Mouse (Mus musculus): ENCODE measurements at regions not wholly inside any gene's neighbourhood (a gene's known extent, or its start where the extent isn't known, plus 50 kb on each side); places are given as distances from the start of the nearest gene placed in this dataset.

- Histone ChIP-seq H3K36me3 (ENCODE audit: control insufficient read depth, insufficient read depth, low read length) (no peaks in the 10 kb centered on the region), H3K9me3 (replicated peaks; ENCODE audit: control insufficient read depth, low read length) (no peaks in the 10 kb centered on the region), H3K27me3 (ENCODE audit: control insufficient read depth, insufficient read depth, low read length) (no peaks in the 10 kb centered on the region), H3K9ac (ENCODE audit: low read depth, low read length) (no peak overlapping the region), H3K4me2 (no peak overlapping the region), H3K4me3 (ENCODE audit: low read depth, low read length) (no peak overlapping the region), H3K4me1 (ENCODE audit: control insufficient read depth, insufficient read depth, low read length) (no peaks in the 10 kb centered on the region), H3K27ac (ENCODE audit: low read depth, low read length) (no peak overlapping the region)
- 87% methylated on average over 2 of the region's 2 CpGs for whole genome bisulfite sequencing (ENCODE audit: insufficient replicate concordance)
- ATAC-seq (replicated peaks; ENCODE audit: insufficient number of reproducible peaks, low FRiP score, low TSS enrichment): no peak
These were observed 362.3 kb upstream of the Marcks start for GRCm38 (mm10) chr10:37501043-37501442.

- H3K9me3 ChIP-seq (replicated peaks; ENCODE audit: control insufficient read depth, low read length): no peaks in the 10 kb centered on the region
- no peak overlapping the region for H3K27ac ChIP-seq (ENCODE audit: low read depth, low read length)
- H3K4me2 ChIP-seq: no peak overlapping the region
- no peaks in the 10 kb centered on the region for H3K4me1 ChIP-seq (ENCODE audit: control insufficient read depth, insufficient read depth, low read length)
- H3K36me3 ChIP-seq (ENCODE audit: control insufficient read depth, insufficient read depth, low read length): no peaks in the 10 kb centered on the region
- no peak overlapping the region for H3K9ac ChIP-seq (ENCODE audit: low read depth, low read length)
- no peak for ATAC-seq (replicated peaks; ENCODE audit: insufficient number of reproducible peaks, low FRiP score, low TSS enrichment)
- WGBS (ENCODE audit: insufficient replicate concordance): 89% methylated on average over 1 of the region's 1 CpGs
- no peaks in the 10 kb centered on the region for H3K27me3 ChIP-seq (ENCODE audit: control insufficient read depth, insufficient read depth, low read length)
- no peak overlapping the region for H3K4me3 ChIP-seq (ENCODE audit: low read depth, low read length)
These were observed 356.7 kb upstream of the Marcks start for GRCm38 (mm10) chr10:37495467-37495866.

- H3K27ac ChIP-seq (ENCODE audit: low read depth, low read length): no peak overlapping the region
- no peak overlapping the region for H3K4me3 ChIP-seq (ENCODE audit: low read depth, low read length)
- no peak overlapping the region for H3K9ac ChIP-seq (ENCODE audit: low read depth, low read length)
- H3K4me1 ChIP-seq (ENCODE audit: control insufficient read depth, insufficient read depth, low read length): no peaks in the 10 kb centered on the region
- H3K27me3 ChIP-seq (ENCODE audit: control insufficient read depth, insufficient read depth, low read length): no peaks in the 10 kb centered on the region
- WGBS (ENCODE audit: insufficient replicate concordance): 50% methylated on average over 3 of the region's 3 CpGs
- ATAC-seq (replicated peaks; ENCODE audit: insufficient number of reproducible peaks, low FRiP score, low TSS enrichment): no peak
- H3K9me3 ChIP-seq (replicated peaks; ENCODE audit: control insufficient read depth, low read length): no peaks in the 10 kb centered on the region
- H3K4me2 ChIP-seq: no peak overlapping the region
- H3K36me3 ChIP-seq (ENCODE audit: control insufficient read depth, insufficient read depth, low read length): no peaks in the 10 kb centered on the region
These were observed 355.9 kb upstream of the Marcks start for GRCm38 (mm10) chr10:37494552-37495166.

GRCm38 (mm10) chr10:37494098-37494497 is 355.4 kb upstream of the Marcks start:
- H3K9ac ChIP-seq (ENCODE audit: low read depth, low read length): no peak overlapping the region
- ATAC-seq (replicated peaks; ENCODE audit: insufficient number of reproducible peaks, low FRiP score, low TSS enrichment): no peak
- WGBS (ENCODE audit: insufficient replicate concordance): 23% methylated on average over 2 of the region's 2 CpGs
- no peaks in the 10 kb centered on the region for H3K9me3 ChIP-seq (replicated peaks; ENCODE audit: control insufficient read depth, low read length)
- no peak overlapping the region for H3K4me2 ChIP-seq
- no peaks in the 10 kb centered on the region for H3K27me3 ChIP-seq (ENCODE audit: control insufficient read depth, insufficient read depth, low read length)
- no peak overlapping the region for H3K4me3 ChIP-seq (ENCODE audit: low read depth, low read length)
- no peak overlapping the region for H3K27ac ChIP-seq (ENCODE audit: low read depth, low read length)
- H3K36me3 ChIP-seq (ENCODE audit: control insufficient read depth, insufficient read depth, low read length): no peaks in the 10 kb centered on the region
- H3K4me1 ChIP-seq (ENCODE audit: control insufficient read depth, insufficient read depth, low read length): no peaks in the 10 kb centered on the region

GRCm38 (mm10) chr10:37484311-37485023 is 345.7 kb upstream of the Marcks start:
- WGBS (ENCODE audit: insufficient replicate concordance): 53% methylated on average over 6 of the region's 6 CpGs
- H3K9ac ChIP-seq (ENCODE audit: low read depth, low read length): no peak overlapping the region
- H3K4me2 ChIP-seq: no peak overlapping the region
- no peaks in the 10 kb centered on the region for H3K9me3 ChIP-seq (replicated peaks; ENCODE audit: control insufficient read depth, low read length)
- no peak overlapping the region for H3K4me3 ChIP-seq (ENCODE audit: low read depth, low read length)
- no peaks in the 10 kb centered on the region for H3K36me3 ChIP-seq (ENCODE audit: control insufficient read depth, insufficient read depth, low read length)
- no peak overlapping the region for H3K27ac ChIP-seq (ENCODE audit: low read depth, low read length)
- ATAC-seq (replicated peaks; ENCODE audit: insufficient number of reproducible peaks, low FRiP score, low TSS enrichment): no peak
- no peaks in the 10 kb centered on the region for H3K27me3 ChIP-seq (ENCODE audit: control insufficient read depth, insufficient read depth, low read length)
- H3K4me1 ChIP-seq (ENCODE audit: control insufficient read depth, insufficient read depth, low read length): no peaks in the 10 kb centered on the region

GRCm38 (mm10) chr10:37483521-37483920 is 344.8 kb upstream of the Marcks start:
- Histone ChIP-seq H3K9ac (ENCODE audit: low read depth, low read length) (no peak overlapping the region), H3K4me2 (no peak overlapping the region), H3K4me1 (ENCODE audit: control insufficient read depth, insufficient read depth, low read length) (no peaks in the 10 kb centered on the region), H3K4me3 (ENCODE audit: low read depth, low read length) (no peak overlapping the region), H3K9me3 (replicated peaks; ENCODE audit: control insufficient read depth, low read length) (no peaks in the 10 kb centered on the region), H3K27me3 (ENCODE audit: control insufficient read depth, insufficient read depth, low read length) (no peaks in the 10 kb centered on the region), H3K27ac (ENCODE audit: low read depth, low read length) (no peak overlapping the region), H3K36me3 (ENCODE audit: control insufficient read depth, insufficient read depth, low read length) (no peaks in the 10 kb centered on the region)
- no peak for ATAC-seq (replicated peaks; ENCODE audit: insufficient number of reproducible peaks, low FRiP score, low TSS enrichment)
- 38% methylated on average over 4 of the region's 4 CpGs for WGBS (ENCODE audit: insufficient replicate concordance)

- ATAC-seq (replicated peaks; ENCODE audit: insufficient number of reproducible peaks, low FRiP score, low TSS enrichment): no peak
- WGBS (ENCODE audit: insufficient replicate concordance): 60% methylated on average over 1 of the region's 1 CpGs
These were observed 343.2 kb upstream of the Marcks start for GRCm38 (mm10) chr10:37481879-37482278.

GRCm38 (mm10) chr10:37480331-37480730 is 341.6 kb upstream of the Marcks start:
- 77% methylated on average over 1 of the region's 1 CpGs for WGBS (ENCODE audit: insufficient replicate concordance)
- Histone ChIP-seq H3K4me3 (ENCODE audit: low read depth, low read length) (no peak overlapping the region), H3K27ac (ENCODE audit: low read depth, low read length) (no peak overlapping the region), H3K9ac (ENCODE audit: low read depth, low read length) (no peak overlapping the region), H3K9me3 (replicated peaks; ENCODE audit: control insufficient read depth, low read length) (no peaks in the 10 kb centered on the region), H3K27me3 (ENCODE audit: control insufficient read depth, insufficient read depth, low read length) (no peaks in the 10 kb centered on the region), H3K4me2 (no peak overlapping the region), H3K4me1 (ENCODE audit: control insufficient read depth, insufficient read depth, low read length) (no peaks in the 10 kb centered on the region), H3K36me3 (ENCODE audit: control insufficient read depth, insufficient read depth, low read length) (no peaks in the 10 kb centered on the region)
- no peak for ATAC-seq (replicated peaks; ENCODE audit: insufficient number of reproducible peaks, low FRiP score, low TSS enrichment)

More at GRCm38 (mm10) chr10:37481879-37482278, 343.2 kb upstream of the Marcks start:
- Histone ChIP-seq H3K4me2 (no peak overlapping the region), H3K36me3 (ENCODE audit: control insufficient read depth, insufficient read depth, low read length) (no peaks in the 10 kb centered on the region), H3K4me1 (ENCODE audit: control insufficient read depth, insufficient read depth, low read length) (no peaks in the 10 kb centered on the region), H3K9me3 (replicated peaks; ENCODE audit: control insufficient read depth, low read length) (no peaks in the 10 kb centered on the region), H3K27ac (ENCODE audit: low read depth, low read length) (no peak overlapping the region), H3K27me3 (ENCODE audit: control insufficient read depth, insufficient read depth, low read length) (no peaks in the 10 kb centered on the region), H3K4me3 (ENCODE audit: low read depth, low read length) (no peak overlapping the region), H3K9ac (ENCODE audit: low read depth, low read length) (no peak overlapping the region)

- no peak overlapping the region for H3K9ac ChIP-seq (ENCODE audit: low read depth, low read length)
- H3K27ac ChIP-seq (ENCODE audit: low read depth, low read length): no peak overlapping the region
- H3K27me3 ChIP-seq (ENCODE audit: control insufficient read depth, insufficient read depth, low read length): no peaks in the 10 kb centered on the region
- H3K4me1 ChIP-seq (ENCODE audit: control insufficient read depth, insufficient read depth, low read length): no peaks in the 10 kb centered on the region; the same call in 1 of the 2 replicates
- H3K9me3 ChIP-seq (replicated peaks; ENCODE audit: control insufficient read depth, low read length): no peaks in the 10 kb centered on the region
- H3K36me3 ChIP-seq (ENCODE audit: control insufficient read depth, insufficient read depth, low read length): no peaks in the 10 kb centered on the region
- no peak overlapping the region for H3K4me3 ChIP-seq (ENCODE audit: low read depth, low read length)
- no peak overlapping the region for H3K4me2 ChIP-seq
- 76% methylated on average over 2 of the region's 2 CpGs for WGBS (ENCODE audit: insufficient replicate concordance)
- no peak for ATAC-seq (replicated peaks; ENCODE audit: insufficient number of reproducible peaks, low FRiP score, low TSS enrichment)
These were observed 339.4 kb upstream of the Marcks start for GRCm38 (mm10) chr10:37478108-37478507.

Measured in heart, embryonic 11.5 days (tissue).